Mouse (Mus musculus): ENCODE data around the gene Cdkal1.

GRCm38 (mm10) chr13:29350004-29350403, 505.5 kb downstream of the Cdkal1 start:
- TF ChIP-seq CTCF (IDR thresholded peaks at IDR 0.05; ENCODE audit: low read depth) (no peak), EP300 (IDR thresholded peaks at IDR 0.05; ENCODE audit: low read depth) (no peak)

Measured in liver, postnatal 0 days (tissue).